Mouse (Mus musculus) thymus, adult 2 months (tissue): ENCODE data around the gene Rpap3.

ENCODE experiments used
- CTCF ChIP-seq: fragments of 200-500 bp; IDR thresholded peaks from 2 replicates; pipeline ENCODE4 v1.5.1; 2012; ENCODE audit warnings: mild to moderate bottlenecking, control low read depth, low read length, moderate library complexity, borderline replicate concordance; ENCODE audit not compliant: control insufficient read depth, poor library complexity, insufficient read depth; ENCODE audit errors: extremely low read depth
- POLR2A ChIP-seq: fragments of 200-500 bp; IDR thresholded peaks from 2 replicates; pipeline ENCODE4 v1.6.1; 2012; ENCODE audit warnings: mild to moderate bottlenecking, low read length, control low read depth, moderate library complexity; ENCODE audit not compliant: control insufficient read depth, poor library complexity, insufficient read depth; ENCODE audit errors: extremely low read depth

GRCm38 (mm10) chr15:97672211-97672765 lies 33.3 kb downstream of the Rpap3 start:
- TF ChIP-seq CTCF (no peak), POLR2A (no peak)
